Mouse (Mus musculus): ENCODE measurements around the gene Fbxl13. TPM values are rescaled to one million over a fixed set of nuclear protein-coding genes. Genes with fewer than 3 reads are reported as not detected.

The Fbxl13 gene
- total RNA-seq, 1 experiment: not detected

DNA sequence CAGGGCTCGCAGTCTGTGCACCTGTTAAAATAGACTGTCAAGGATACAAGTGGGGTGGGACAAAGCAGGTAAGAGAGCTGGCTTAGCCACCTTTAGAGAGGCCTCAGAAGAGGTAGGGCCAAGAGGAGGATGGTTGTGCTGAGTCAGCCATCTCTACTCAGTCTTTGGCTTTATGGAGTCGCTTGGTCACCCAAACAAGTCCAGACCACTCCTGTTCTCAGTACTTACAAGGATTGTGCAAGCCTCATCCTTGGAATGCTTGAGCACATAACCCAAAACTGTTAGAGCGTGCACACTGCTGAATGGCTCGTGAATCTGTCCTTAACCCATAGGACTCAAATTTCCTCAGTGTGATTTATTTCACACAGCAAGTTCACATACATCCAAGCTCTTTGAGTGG, 91.7 kb downstream of the Fbxl13 start:
- no peak for DNase-seq (ENCODE audit: low read depth, low spot score)
- in situ Hi-C loops (cut with MboI; ENCODE audit: low sequenced_read_pairs in 2 of 2, unreplicated experiment in 2 of 2): no loop called here
- Histone ChIP-seq H3K4me1 (ENCODE audit: control insufficient read depth in 2 of 2, insufficient read depth in 2 of 2, low read length in 2 of 2, poor library complexity in 1 of 2) (no peaks in the 10 kb centered on the region), H3K27ac (ENCODE audit: insufficient read depth, low read depth, low read length, poor library complexity, severe bottlenecking) (no peak overlapping the region), H3K9me3 (ENCODE audit: control insufficient read depth, insufficient read depth, low read depth, low read length) (no peaks in the 10 kb centered on the region), H3K36me3 (ENCODE audit: control insufficient read depth, insufficient read depth, low read length, poor library complexity, severe bottlenecking) (no peaks in the 10 kb centered on the region), H3K9ac (ENCODE audit: insufficient read depth, low read depth, low read length, poor library complexity, severe bottlenecking) (no peak overlapping the region), H3K4me3 (ENCODE audit: insufficient read depth in 1 of 2, low read depth in 1 of 2, low read length in 2 of 2, poor library complexity in 1 of 2, severe bottlenecking in 1 of 2) (no peak overlapping the region)
- TF ChIP-seq ZC3H11A (IDR thresholded peaks at IDR 0.05; ENCODE audit: borderline replicate concordance, low read depth, low read length): no peak
- no peak for TF ChIP-seq HCFC1 (IDR thresholded peaks at IDR 0.05; ENCODE audit: borderline replicate concordance, insufficient read depth, low read length)
- TF ChIP-seq CHD2 (IDR thresholded peaks at IDR 0.05; ENCODE audit: low read depth, low read length): no peak
- TF ChIP-seq ZNF384 (IDR thresholded peaks at IDR 0.05; ENCODE audit: low read depth, low read length): no peak

DNA sequence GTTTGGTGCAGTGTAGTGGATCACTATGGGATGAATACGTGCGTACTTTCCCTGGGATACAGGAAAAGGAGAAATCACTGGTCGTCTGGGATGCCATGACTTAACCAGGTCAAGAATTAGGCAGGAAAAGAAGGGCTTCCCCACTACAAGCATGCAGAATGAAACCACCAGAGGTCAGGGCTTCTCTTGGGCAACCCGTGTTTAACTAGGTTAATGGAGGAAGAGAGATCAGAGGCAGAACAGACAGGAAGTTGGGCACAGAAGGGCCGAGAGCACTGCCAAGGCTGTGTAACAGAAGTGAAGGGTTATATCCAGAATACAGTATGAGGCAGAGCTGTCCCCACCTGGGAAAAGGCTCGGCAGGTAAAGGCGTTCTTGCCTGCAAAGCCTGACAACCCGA, 98.4 kb downstream of the Fbxl13 start:
- H3K27ac ChIP-seq (ENCODE audit: insufficient read depth, low read depth, low read length, poor library complexity, severe bottlenecking): no peak overlapping the region
- no peaks in the 10 kb centered on the region for H3K36me3 ChIP-seq (ENCODE audit: control insufficient read depth, insufficient read depth, low read length, poor library complexity, severe bottlenecking)
- DNase-seq (ENCODE audit: low read depth, low spot score): no peak
- no peaks in the 10 kb centered on the region for H3K4me1 ChIP-seq (ENCODE audit: control insufficient read depth in 2 of 2, insufficient read depth in 2 of 2, low read length in 2 of 2, poor library complexity in 1 of 2)
- in situ Hi-C loops (cut with MboI; ENCODE audit: low sequenced_read_pairs in 2 of 2, unreplicated experiment in 2 of 2): no loop called here
- H3K4me3 ChIP-seq (ENCODE audit: insufficient read depth in 1 of 2, low read depth in 1 of 2, low read length in 2 of 2, poor library complexity in 1 of 2, severe bottlenecking in 1 of 2): no peak overlapping the region
- no peak overlapping the region for H3K9ac ChIP-seq (ENCODE audit: insufficient read depth, low read depth, low read length, poor library complexity, severe bottlenecking)
- H3K9me3 ChIP-seq (ENCODE audit: control insufficient read depth, insufficient read depth, low read depth, low read length): no peaks in the 10 kb centered on the region
- TF ChIP-seq ZNF384 (IDR thresholded peaks at IDR 0.05; ENCODE audit: low read depth, low read length) (no peak), ZC3H11A (IDR thresholded peaks at IDR 0.05; ENCODE audit: borderline replicate concordance, low read depth, low read length) (no peak), CHD2 (IDR thresholded peaks at IDR 0.05; ENCODE audit: low read depth, low read length) (no peak), MAFK (IDR thresholded peaks at IDR 0.05; ENCODE audit: insufficient read depth, low read depth, low read length) (no peak), HCFC1 (IDR thresholded peaks at IDR 0.05; ENCODE audit: borderline replicate concordance, insufficient read depth, low read length) (no peak)

DNA sequence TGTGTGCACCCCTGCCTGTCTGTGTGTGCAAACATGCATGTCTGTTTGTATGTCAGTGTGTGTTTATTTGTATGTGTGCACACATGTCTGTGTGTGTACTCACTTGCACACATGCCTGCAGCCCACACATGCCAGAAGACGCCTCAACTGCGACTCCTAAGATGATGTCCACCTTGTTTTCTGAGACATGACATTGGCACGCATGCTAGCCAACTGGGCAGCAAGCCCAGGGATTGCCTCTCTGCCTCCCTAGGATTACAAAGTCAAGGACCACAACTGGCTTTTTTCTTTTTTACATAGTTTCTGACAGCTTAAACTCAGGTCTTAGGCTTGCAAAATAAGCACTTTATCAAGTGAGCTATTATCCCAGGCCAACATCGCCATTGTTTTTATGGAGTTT, 99.6 kb downstream of the Fbxl13 start:
- no peaks in the 10 kb centered on the region for H3K36me3 ChIP-seq (ENCODE audit: control insufficient read depth, insufficient read depth, low read length, poor library complexity, severe bottlenecking)
- H3K4me1 ChIP-seq (ENCODE audit: control insufficient read depth in 2 of 2, insufficient read depth in 2 of 2, low read length in 2 of 2, poor library complexity in 1 of 2): no peaks in the 10 kb centered on the region
- no peak for DNase-seq (ENCODE audit: low read depth, low spot score)
- no peaks in the 10 kb centered on the region for H3K9me3 ChIP-seq (ENCODE audit: control insufficient read depth, insufficient read depth, low read depth, low read length)
- H3K4me3 ChIP-seq (ENCODE audit: insufficient read depth in 1 of 2, low read depth in 1 of 2, low read length in 2 of 2, poor library complexity in 1 of 2, severe bottlenecking in 1 of 2): no peak overlapping the region
- no peak overlapping the region for H3K27ac ChIP-seq (ENCODE audit: insufficient read depth, low read depth, low read length, poor library complexity, severe bottlenecking)
- no peak overlapping the region for H3K9ac ChIP-seq (ENCODE audit: insufficient read depth, low read depth, low read length, poor library complexity, severe bottlenecking)
- TF ChIP-seq HCFC1 (IDR thresholded peaks at IDR 0.05; ENCODE audit: borderline replicate concordance, insufficient read depth, low read length): no peak
- no peak for TF ChIP-seq ZNF384 (IDR thresholded peaks at IDR 0.05; ENCODE audit: low read depth, low read length)
- no peak for TF ChIP-seq ZC3H11A (IDR thresholded peaks at IDR 0.05; ENCODE audit: borderline replicate concordance, low read depth, low read length)
- no peak for TF ChIP-seq MAFK (IDR thresholded peaks at IDR 0.05; ENCODE audit: insufficient read depth, low read depth, low read length)
- no peak for TF ChIP-seq CHD2 (IDR thresholded peaks at IDR 0.05; ENCODE audit: low read depth, low read length)
- in situ Hi-C loops (cut with MboI; ENCODE audit: low sequenced_read_pairs in 2 of 2, unreplicated experiment in 2 of 2): no loop called here

DNA sequence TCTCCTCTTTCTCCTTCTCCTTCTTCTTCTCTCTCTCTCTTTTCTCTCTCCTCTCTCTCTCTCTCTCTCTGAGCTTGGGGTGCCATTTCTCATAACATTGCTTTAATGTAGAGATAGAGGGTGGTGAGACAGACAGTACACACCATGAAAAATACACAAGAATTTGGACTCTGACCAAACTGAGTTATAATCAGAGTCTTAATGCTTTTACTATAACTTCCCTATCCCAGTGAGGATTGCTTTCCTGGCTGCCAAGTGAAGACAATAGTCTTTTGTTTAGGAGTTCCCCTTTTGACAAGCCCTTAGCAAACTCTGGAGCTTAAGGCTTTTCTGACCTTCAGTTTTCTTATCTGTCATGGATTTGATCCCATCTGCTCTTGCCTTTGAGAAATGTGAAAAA, 100.2 kb downstream of the Fbxl13 start:
- Histone ChIP-seq H3K4me1 (ENCODE audit: control insufficient read depth in 2 of 2, insufficient read depth in 2 of 2, low read length in 2 of 2, poor library complexity in 1 of 2) (no peaks in the 10 kb centered on the region), H3K36me3 (ENCODE audit: control insufficient read depth, insufficient read depth, low read length, poor library complexity, severe bottlenecking) (no peaks in the 10 kb centered on the region), H3K9me3 (ENCODE audit: control insufficient read depth, insufficient read depth, low read depth, low read length) (no peaks in the 10 kb centered on the region), H3K9ac (ENCODE audit: insufficient read depth, low read depth, low read length, poor library complexity, severe bottlenecking) (no peak overlapping the region), H3K4me3 (ENCODE audit: insufficient read depth in 1 of 2, low read depth in 1 of 2, low read length in 2 of 2, poor library complexity in 1 of 2, severe bottlenecking in 1 of 2) (no peak overlapping the region), H3K27ac (ENCODE audit: insufficient read depth, low read depth, low read length, poor library complexity, severe bottlenecking) (no peak overlapping the region)
- in situ Hi-C loops (cut with MboI; ENCODE audit: low sequenced_read_pairs in 2 of 2, unreplicated experiment in 2 of 2): no loop called here
- TF ChIP-seq MAFK (IDR thresholded peaks at IDR 0.05; ENCODE audit: insufficient read depth, low read depth, low read length) (no peak), ZC3H11A (IDR thresholded peaks at IDR 0.05; ENCODE audit: borderline replicate concordance, low read depth, low read length) (no peak), HCFC1 (IDR thresholded peaks at IDR 0.05; ENCODE audit: borderline replicate concordance, insufficient read depth, low read length) (no peak), CHD2 (IDR thresholded peaks at IDR 0.05; ENCODE audit: low read depth, low read length) (no peak), ZNF384 (IDR thresholded peaks at IDR 0.05; ENCODE audit: low read depth, low read length) (no peak)
- no peak for DNase-seq (ENCODE audit: low read depth, low spot score)

DNA sequence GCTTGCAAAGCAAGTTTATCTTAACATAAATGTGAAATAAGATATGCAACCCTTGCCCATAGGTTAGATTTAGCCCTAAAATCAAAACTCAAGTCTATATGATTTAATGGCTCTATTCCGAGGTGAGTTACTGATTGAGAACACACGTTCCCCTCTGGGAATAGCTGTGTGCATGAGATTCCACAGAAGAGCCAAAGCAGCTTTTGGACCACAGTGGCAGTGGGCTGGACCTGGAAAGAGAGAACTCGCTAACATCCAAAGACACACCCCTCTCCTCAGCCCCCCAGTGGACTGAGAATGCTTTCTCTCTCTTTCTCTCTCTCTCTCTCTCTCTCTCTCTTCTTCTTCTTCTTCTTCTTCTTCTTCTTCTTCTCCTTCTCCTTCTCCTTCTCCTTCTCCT, 100.6 kb downstream of the Fbxl13 start:
- Histone ChIP-seq H3K4me3 (ENCODE audit: insufficient read depth in 1 of 2, low read depth in 1 of 2, low read length in 2 of 2, poor library complexity in 1 of 2, severe bottlenecking in 1 of 2) (no peak overlapping the region), H3K36me3 (ENCODE audit: control insufficient read depth, insufficient read depth, low read length, poor library complexity, severe bottlenecking) (no peaks in the 10 kb centered on the region), H3K27ac (ENCODE audit: insufficient read depth, low read depth, low read length, poor library complexity, severe bottlenecking) (no peak overlapping the region), H3K9ac (ENCODE audit: insufficient read depth, low read depth, low read length, poor library complexity, severe bottlenecking) (no peak overlapping the region), H3K9me3 (ENCODE audit: control insufficient read depth, insufficient read depth, low read depth, low read length) (no peaks in the 10 kb centered on the region), H3K4me1 (ENCODE audit: control insufficient read depth in 2 of 2, insufficient read depth in 2 of 2, low read length in 2 of 2, poor library complexity in 1 of 2) (no peaks in the 10 kb centered on the region)
- no peak for DNase-seq (ENCODE audit: low read depth, low spot score)
- in situ Hi-C loops (cut with MboI; ENCODE audit: low sequenced_read_pairs in 2 of 2, unreplicated experiment in 2 of 2): no loop called here
- TF ChIP-seq ZNF384 (IDR thresholded peaks at IDR 0.05; ENCODE audit: low read depth, low read length) (no peak), HCFC1 (IDR thresholded peaks at IDR 0.05; ENCODE audit: borderline replicate concordance, insufficient read depth, low read length) (no peak), MAFK (IDR thresholded peaks at IDR 0.05; ENCODE audit: insufficient read depth, low read depth, low read length) (no peak), CHD2 (IDR thresholded peaks at IDR 0.05; ENCODE audit: low read depth, low read length) (no peak), ZC3H11A (IDR thresholded peaks at IDR 0.05; ENCODE audit: borderline replicate concordance, low read depth, low read length) (no peak)
